Mouse (Mus musculus) neural tube, embryonic 14.5 days (tissue): ENCODE measurements around the gene Zfp518b. TPM values are rescaled to one million over a fixed set of nuclear protein-coding genes. Genes with fewer than 3 reads are reported as not detected.

Experiments used
- ATAC-seq: fragments of 200-750 bp; cut with Nextera tagmentation; 2 replicates; pipeline ENCODE4 v1.8.0; 2017; ENCODE audit warnings: low read depth, mild to moderate bottlenecking, moderate TSS enrichment, moderate library complexity
- H3K27ac ChIP-seq: fragments of 300-500 bp; sonication (generic); 2 replicates; pipeline ENCODE4 v1.5.1; 2014; ENCODE audit warnings: low read depth, mild to moderate bottlenecking, control low read depth, low read length, moderate library complexity, mixed read lengths
- H3K27me3 ChIP-seq: fragments of 300-500 bp; sonication (generic); 2 replicates; pipeline ENCODE4 v1.6.1; 2014; ENCODE audit warnings: low read length; ENCODE audit not compliant: control insufficient read depth, insufficient read depth
- H3K36me3 ChIP-seq: fragments of 300-500 bp; sonication (generic); 2 replicates; pipeline ENCODE4 v1.6.1; 2014; ENCODE audit warnings: low read length, mixed read lengths; ENCODE audit not compliant: control insufficient read depth, insufficient read depth
- H3K4me1 ChIP-seq: fragments of 300-500 bp; sonication (generic); 2 replicates; pipeline ENCODE4 v1.6.1; 2014; ENCODE audit warnings: low read length; ENCODE audit not compliant: control insufficient read depth, insufficient read depth
- H3K4me2 ChIP-seq: fragments of 300-500 bp; sonication (generic); 2 replicates; pipeline ENCODE4 v1.6.1; 2014; ENCODE audit warnings: mild to moderate bottlenecking, low read depth, low read length, control low read depth
- H3K4me3 ChIP-seq: fragments of 300-500 bp; sonication (generic); 2 replicates; pipeline ENCODE4 v1.5.1; 2014; ENCODE audit warnings: low read depth, low read length, control low read depth, mixed read lengths
- H3K9ac ChIP-seq: fragments of 300-500 bp; sonication (generic); replicated peaks from 2 replicates; pipeline ENCODE4 v1.6.1; 2014; ENCODE audit warnings: low read depth, mild to moderate bottlenecking, control low read depth, low read length, mixed read lengths
- H3K9me3 ChIP-seq: fragments of 300-500 bp; sonication (generic); 2 replicates; pipeline ENCODE4 v1.6.1; 2016; ENCODE audit warnings: low read length; ENCODE audit not compliant: control insufficient read depth
- WGBS: fragments of 180-500 bp; shearing (Covaris S2); extraction: QIAGEN DNeasy Blood & Tissue Kit; methylation state at CpG from one replicate; pipeline ENCODE4 v1.1.7; 2014; 5-methylcytosine and 5-hydroxymethylcytosine counted together
- polyA plus RNA-seq: library from polyadenylated mRNA; unstranded; fragments of >200 nt; fragmentation: Nextera tagmentation; extraction: Ambion mirVana; gene quantifications from 2 replicates; pipeline ENCODE4 v1.2.1, GENCODE M21; 2014

Zfp518b gene
- polyA plus RNA-seq, 1 experiment from 2014 or later: 37.5 TPM

DNA sequence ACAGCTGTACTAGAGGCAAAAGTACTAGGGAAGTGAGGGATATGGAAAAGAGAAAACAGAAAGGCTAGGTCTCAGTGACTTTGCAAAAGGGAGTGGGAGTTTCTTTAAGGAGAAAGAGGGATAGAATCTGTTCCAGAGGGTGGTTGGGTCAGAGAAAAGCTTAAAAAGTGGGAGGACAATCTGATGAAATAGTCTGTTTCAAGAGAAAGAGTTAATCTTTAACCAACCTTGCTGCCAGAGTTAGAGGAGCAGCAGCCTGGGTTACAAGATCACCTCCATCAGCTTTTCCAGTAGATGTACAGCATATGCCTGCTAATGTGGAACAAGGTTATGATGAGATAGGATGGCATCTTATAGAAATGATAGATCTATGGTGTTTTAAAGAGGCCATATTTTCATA lies 43.1 kb downstream of the Zfp518b start:
- H3K4me2 ChIP-seq: no peak overlapping the region
- no peaks in the 10 kb centered on the region for H3K4me1 ChIP-seq
- H3K27me3 ChIP-seq: no peaks in the 10 kb centered on the region
- ATAC-seq: no peak
- no peaks in the 10 kb centered on the region for H3K36me3 ChIP-seq
- H3K4me3 ChIP-seq: no peak overlapping the region
- H3K27ac ChIP-seq: no peak overlapping the region
- H3K9ac ChIP-seq: no peak overlapping the region
- H3K9me3 ChIP-seq: no peaks in the 10 kb centered on the region

DNA sequence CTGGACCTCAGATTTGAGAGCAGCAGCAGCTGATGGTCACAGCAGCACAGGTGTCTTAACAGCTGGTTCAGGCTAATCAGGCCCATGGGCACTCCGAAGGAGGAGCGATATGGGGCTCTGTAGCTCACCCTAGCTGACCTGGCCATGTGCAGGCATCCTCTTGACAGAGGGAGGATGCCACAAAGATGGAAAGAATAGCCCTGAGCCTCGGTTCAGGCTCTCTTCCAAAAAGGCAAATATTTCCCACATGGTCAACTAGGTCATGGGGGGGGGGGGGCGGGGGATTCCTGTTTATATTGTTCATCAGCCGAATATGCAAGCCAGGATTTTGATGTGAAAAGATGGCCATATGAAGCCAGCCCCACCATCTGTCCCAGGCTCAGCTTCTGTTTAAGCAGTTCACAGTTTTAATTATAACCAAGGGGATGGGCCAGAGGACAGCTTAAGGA lies 48.3 kb downstream of the Zfp518b start:
- 82% methylated on average over 5 of the region's 5 CpGs for WGBS
- H3K27ac ChIP-seq: no peak overlapping the region
- no peak for ATAC-seq

DNA sequence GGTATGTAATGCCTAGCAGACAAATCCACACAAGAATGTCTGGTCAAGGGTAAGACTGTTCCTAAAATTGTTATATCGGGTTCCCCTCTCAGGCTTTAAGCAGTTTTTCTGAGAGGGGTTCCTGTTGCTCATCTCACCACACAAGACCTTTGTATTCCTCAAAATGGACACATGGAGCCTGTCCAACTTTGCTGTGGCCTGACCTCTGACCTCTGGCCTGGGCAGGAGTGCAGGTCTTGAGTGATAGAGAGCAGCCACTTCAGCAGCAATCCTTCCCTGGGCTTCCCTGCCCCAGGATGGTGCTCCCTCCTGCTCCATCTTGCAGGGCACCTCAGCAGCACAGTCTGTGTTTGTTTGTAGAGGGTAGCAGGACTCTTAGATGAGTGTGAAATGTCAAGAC lies 48.9 kb downstream of the Zfp518b start:
- Histone ChIP-seq H3K9me3 (no peaks in the 10 kb centered on the region), H3K4me2 (no peak overlapping the region), H3K4me1 (no peaks in the 10 kb centered on the region), H3K9ac (no peak overlapping the region), H3K4me3 (no peak overlapping the region), H3K27me3 (no peaks in the 10 kb centered on the region), H3K36me3 (no peaks in the 10 kb centered on the region), H3K27ac (no peak overlapping the region)
- WGBS: 91% methylated on average over 1 of the region's 1 CpGs
- ATAC-seq: no peak

More for the DNA sequence above, 48.3 kb downstream of the Zfp518b start:
- no peak overlapping the region for H3K9ac ChIP-seq
- H3K36me3 ChIP-seq: no peaks in the 10 kb centered on the region
- H3K9me3 ChIP-seq: no peaks in the 10 kb centered on the region
- H3K27me3 ChIP-seq: no peaks in the 10 kb centered on the region
- no peak overlapping the region for H3K4me2 ChIP-seq
- H3K4me3 ChIP-seq: no peak overlapping the region
- H3K4me1 ChIP-seq: no peaks in the 10 kb centered on the region

DNA sequence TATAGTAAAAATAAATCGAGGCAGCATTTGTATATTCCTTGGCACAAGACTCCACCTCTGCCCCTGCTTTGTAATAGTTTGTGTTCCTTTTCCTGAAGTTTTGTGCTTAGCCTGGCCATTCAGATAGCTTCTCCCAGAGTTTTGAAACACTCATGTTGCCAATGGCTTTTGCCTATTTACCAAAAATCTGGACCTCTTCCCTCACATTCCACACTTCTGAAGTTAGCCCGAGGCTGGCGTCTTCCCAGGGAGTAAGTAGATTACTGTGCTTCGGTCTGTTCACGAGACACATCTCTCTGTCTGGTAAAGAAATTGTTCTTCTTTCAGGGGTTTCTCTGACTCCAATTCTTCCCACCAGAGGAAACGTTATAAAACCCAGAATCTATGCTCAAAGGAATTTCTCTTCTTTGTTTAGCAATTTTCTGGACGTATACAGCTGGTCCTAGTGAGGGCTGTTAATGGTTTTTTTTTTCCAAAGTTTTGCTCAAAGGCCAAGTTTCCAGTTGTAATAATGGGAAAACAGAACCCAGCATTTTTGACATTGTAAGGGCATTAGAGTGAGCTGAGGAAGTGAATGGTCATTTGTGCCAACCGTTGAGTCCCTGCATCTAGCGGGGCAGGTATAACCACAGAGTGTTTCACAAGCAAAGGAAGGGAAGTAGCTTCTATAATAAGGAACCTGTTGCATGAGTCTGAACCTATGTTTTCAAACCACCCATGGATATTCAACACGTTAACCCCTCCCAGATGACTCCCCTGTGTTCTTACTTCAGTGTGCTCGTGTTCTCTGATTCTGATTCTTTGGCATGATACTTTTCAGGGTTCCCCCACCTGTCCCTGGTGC lies 50.1 kb downstream of the Zfp518b start:
- no peak overlapping the region for H3K4me3 ChIP-seq
- whole genome bisulfite sequencing: 69% methylated on average over 11 of the region's 11 CpGs

DNA sequence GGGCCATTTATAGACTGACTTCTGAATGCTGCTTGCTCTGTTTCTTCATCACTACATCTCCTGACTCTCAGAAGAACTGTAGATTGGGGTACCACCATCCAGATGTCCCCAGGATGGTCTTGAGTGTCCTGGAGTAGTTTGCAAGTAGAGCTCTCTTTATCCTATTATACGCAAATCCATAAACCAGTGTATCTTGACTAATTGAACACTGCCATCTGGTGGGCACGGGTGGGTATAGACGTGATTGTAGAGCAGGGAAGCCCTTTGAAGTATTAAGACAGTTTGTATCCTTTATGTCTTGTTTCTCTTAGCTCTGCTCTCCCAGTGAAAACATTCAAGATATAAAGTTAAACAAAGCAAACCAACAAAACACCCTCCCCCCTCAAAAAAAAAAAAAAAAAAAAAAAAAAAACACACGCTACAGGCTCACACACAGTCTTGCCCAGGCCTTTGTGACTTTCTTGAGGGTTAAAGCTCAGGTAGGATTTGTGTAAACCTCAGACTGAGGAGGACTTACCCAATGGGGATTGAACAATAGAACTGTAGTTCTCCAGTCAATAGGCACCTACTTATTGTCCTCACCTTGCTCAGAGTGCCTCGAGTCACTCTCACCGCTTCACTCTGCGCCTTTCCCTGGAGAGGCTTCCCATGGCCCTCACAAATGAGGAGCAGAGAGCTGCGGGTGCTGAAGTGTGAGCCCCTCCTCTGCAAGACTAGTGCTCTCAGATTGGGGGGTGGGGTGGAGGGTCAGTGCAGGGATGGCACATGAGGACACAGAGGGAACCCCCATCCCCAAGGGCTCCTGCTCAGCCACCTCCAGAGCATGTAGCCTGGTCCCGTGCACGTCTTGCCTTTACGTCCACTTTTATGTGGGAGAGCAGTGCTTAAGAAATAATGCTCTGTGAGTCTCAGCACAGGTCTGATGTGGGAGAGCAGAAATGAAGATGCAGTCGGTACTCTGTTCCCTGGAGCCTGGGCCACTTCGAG lies 51.9 kb downstream of the Zfp518b start:
- Histone ChIP-seq H3K4me2 (no peak overlapping the region), H3K4me1 (no peaks in the 10 kb centered on the region), H3K4me3 (no peak overlapping the region), H3K9me3 (no peaks in the 10 kb centered on the region), H3K9ac (no peak overlapping the region), H3K36me3 (no peaks in the 10 kb centered on the region), H3K27me3 (no peaks in the 10 kb centered on the region), H3K27ac (no peak overlapping the region)
- WGBS: 71% methylated on average over 13 of the region's 13 CpGs
- ATAC-seq: peak; percentile 49; the same call in 1 of the 2 replicates

More for the DNA sequence above, 50.1 kb downstream of the Zfp518b start:
- no peak for ATAC-seq
- Histone ChIP-seq H3K27me3 (no peaks in the 10 kb centered on the region), H3K36me3 (no peaks in the 10 kb centered on the region), H3K27ac (no peak overlapping the region), H3K4me1 (no peaks in the 10 kb centered on the region), H3K4me2 (no peak overlapping the region), H3K9me3 (no peaks in the 10 kb centered on the region), H3K9ac (no peak overlapping the region)

DNA sequence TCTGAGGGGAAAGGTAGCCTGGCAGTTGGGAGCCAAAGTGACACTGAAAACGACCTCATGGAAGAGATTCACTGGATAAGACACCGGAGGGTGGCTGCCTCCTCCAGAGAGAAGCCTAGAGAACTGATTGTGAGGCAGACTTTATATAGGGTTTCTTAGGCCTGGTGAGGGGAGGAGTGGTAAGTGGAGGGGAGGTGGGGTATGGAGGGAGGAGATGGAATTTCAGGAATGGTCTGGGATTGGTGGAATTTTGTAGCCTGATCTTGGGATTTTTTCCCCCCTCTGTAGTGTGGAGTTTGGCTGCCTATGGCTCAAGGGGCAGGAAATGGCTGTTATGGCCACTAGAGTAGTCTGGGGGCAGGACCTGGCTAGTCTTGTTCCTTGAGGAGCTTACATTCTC lies 56.6 kb downstream of the Zfp518b start:
- H3K36me3 ChIP-seq: no peaks in the 10 kb centered on the region
- H3K27me3 ChIP-seq: no peaks in the 10 kb centered on the region
- H3K9me3 ChIP-seq: no peaks in the 10 kb centered on the region
- ATAC-seq: no peak
- H3K4me3 ChIP-seq: no peak overlapping the region
- 51% methylated on average over 2 of the region's 2 CpGs for WGBS
- H3K4me1 ChIP-seq: no peaks in the 10 kb centered on the region
- H3K27ac ChIP-seq: no peak overlapping the region
- H3K4me2 ChIP-seq: no peak overlapping the region
- H3K9ac ChIP-seq: no peak overlapping the region

DNA sequence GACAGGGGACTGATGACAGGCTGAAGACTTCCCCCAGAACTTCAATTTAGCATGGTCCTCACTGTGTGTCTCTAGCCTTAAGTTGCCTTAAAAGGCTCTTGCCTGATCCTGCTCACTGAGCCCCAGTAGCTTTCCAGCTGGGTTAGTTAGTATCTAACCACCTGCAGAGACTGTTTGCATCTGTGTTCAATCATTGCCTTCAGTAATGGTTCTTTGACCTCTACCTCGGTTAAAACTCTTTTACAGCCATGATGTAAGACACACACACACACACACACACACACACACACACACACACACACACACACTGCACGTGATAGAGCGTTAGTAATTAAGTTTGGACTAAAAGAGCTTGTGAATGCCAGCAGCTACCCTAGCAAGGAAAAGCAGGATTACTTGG lies 57.7 kb downstream of the Zfp518b start:
- WGBS: 66% methylated on average over 3 of the region's 3 CpGs
- H3K36me3 ChIP-seq: no peaks in the 10 kb centered on the region
- no peak for ATAC-seq
- H3K9ac ChIP-seq: no peak overlapping the region
- no peak overlapping the region for H3K4me3 ChIP-seq
- no peak overlapping the region for H3K4me2 ChIP-seq
- no peak overlapping the region for H3K27ac ChIP-seq
- no peaks in the 10 kb centered on the region for H3K9me3 ChIP-seq
- H3K4me1 ChIP-seq: no peaks in the 10 kb centered on the region
- no peaks in the 10 kb centered on the region for H3K27me3 ChIP-seq

DNA sequence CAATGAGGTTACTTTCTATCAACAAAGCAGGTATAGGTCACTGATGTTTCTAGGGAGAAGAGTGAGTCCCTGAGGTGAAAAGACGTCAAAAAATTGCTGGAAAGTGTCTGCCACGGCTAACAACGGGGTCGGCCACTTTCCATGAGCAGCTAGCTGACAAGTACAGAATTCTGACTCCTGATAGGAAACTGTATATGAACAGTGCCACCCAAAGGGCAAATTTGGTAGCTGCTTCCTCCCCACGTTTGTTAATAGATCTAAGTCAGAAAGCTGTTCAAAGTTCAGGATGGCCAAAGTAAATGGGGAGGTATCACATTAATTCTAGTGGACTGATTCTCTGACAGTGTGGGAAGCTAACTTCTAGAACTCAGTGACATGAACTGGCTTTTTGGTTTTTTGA lies 63.8 kb downstream of the Zfp518b start:
- Histone ChIP-seq H3K9ac (no peak overlapping the region), H3K9me3 (no peaks in the 10 kb centered on the region), H3K27ac (no peak overlapping the region), H3K4me2 (no peak overlapping the region), H3K36me3 (no peaks in the 10 kb centered on the region), H3K4me1 (no peaks in the 10 kb centered on the region), H3K27me3 (no peaks in the 10 kb centered on the region), H3K4me3 (no peak overlapping the region)
- no peak for ATAC-seq
- WGBS: 43% methylated on average over 5 of the region's 5 CpGs

DNA sequence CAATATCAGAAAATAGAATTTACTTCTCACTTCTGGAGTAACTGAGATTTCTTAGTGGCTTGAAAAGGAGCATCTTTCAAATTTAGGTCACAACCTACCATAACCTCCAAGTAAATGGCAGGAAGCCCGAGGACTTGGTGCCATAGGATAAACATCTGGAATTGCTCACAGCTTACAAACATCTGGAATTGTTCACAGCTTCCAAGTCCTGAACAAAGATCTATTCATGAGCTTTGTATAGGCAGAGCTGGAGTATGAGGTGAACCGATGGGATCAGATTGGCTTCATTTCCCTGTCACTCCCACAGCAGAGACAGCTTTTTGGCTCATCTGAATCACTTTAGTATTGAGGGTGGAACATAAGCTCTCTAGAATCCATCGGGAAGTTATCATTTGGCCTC lies 65.7 kb downstream of the Zfp518b start:
- no peak for ATAC-seq
- Histone ChIP-seq H3K4me3 (no peak overlapping the region), H3K27ac (no peak overlapping the region), H3K4me2 (no peak overlapping the region), H3K4me1 (no peaks in the 10 kb centered on the region), H3K9ac (no peak overlapping the region), H3K27me3 (no peaks in the 10 kb centered on the region), H3K9me3 (no peaks in the 10 kb centered on the region), H3K36me3 (no peaks in the 10 kb centered on the region)
- WGBS: 68% methylated on average over 3 of the region's 3 CpGs
